Mouse (Mus musculus) ovary, postnatal 14 days (tissue): ENCODE measurements around the gene Iqck.
A peak's percentile ranks its signal among the peaks of the same experiment; 100 is the strongest.

Source experiments
- DNase-seq: peaks from one replicate; pipeline ENCODE4 v3.0.0; 2022; ENCODE audit warnings: low spot score

Gene Iqck

DNA sequence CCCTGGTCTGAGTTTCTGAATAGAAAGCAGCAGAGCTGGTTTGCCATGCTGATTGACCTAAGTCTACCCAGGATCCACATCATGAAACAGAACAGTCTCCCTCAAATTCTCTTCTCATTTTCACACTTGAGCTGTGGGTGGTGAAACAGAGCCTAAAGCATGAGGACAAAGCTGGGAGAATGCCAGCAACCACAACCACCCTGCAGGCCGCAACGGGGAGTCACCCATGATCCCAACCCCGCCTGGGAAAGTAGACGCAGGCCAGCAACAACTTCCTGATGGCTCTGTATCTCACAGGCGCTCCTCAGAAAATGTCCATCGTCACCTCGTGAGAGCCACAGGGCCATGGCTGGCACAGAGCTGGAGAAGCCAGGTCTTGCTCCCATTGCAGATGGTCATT lies 4.0 kb upstream of the Iqck start:
- DNase-seq, result no peak

DNA sequence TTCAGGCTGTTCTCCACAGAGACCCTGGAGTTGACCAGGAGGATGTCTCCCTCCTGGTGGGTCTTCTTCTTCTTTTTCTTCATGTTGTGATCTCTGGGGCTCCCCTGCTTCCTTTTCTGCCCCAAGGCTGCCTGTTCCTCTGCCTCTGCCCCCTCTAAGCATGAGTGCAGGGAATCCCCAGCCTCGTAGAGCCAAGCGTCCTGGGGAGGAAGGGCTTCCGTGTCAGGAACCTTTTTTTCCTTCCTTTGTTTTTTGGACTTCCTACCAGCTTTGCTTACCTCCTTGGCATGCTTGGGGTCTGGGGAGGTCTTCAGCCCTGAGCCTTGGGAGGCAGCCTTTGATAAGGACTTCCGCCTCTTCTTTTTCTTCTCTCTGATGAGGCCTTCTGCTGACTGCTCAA lies 2.9 kb upstream of the Iqck start:
- no peak for DNase-seq

DNA sequence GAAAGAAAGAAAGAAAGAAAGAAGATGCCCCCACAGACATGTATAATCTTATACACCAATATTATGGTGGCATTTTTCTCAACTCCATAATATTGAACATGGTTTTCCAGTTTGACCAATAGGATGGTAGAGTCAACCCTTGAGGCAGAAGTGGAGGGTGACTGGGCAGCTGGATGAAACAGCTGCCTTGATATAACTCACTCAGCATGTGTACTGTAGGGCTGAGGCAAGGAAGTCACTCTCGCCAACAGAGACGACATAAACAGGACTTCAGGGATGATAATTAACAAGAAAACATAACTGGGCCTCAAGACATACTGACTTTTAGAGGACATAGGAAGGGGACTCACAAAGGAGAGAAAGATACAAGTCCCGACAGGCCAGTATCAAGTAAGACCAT lies 946 bp upstream of the Iqck start:
- DNase-seq, result no peak

DNA sequence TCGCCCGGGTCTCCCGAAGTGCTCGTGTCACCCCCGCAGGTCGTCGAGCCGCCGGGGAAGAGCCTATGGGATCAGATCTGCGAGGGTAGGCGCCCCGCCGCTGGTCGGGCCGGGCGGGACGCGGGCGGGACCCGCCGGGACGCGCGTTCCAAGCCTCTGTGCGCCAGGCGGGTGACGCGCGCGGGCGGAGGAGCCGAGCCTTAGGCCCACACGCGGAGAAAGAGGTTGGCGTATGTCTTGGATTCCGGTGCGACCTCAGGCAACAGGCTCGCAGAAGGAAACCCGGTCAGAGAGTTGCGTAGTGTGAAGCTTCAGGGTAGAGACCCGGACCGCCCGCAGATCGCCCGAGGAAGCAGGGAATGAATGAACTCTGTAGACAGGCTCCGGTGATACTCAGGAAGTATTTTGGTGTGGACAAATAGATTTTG lies 339 bp downstream of the Iqck start, which contains the start of gene Knop1:
Knop1 (minus strand) TSS at position 378 of the 428 bp plus-strand sequence.
- DNase-seq, result no peak

DNA sequence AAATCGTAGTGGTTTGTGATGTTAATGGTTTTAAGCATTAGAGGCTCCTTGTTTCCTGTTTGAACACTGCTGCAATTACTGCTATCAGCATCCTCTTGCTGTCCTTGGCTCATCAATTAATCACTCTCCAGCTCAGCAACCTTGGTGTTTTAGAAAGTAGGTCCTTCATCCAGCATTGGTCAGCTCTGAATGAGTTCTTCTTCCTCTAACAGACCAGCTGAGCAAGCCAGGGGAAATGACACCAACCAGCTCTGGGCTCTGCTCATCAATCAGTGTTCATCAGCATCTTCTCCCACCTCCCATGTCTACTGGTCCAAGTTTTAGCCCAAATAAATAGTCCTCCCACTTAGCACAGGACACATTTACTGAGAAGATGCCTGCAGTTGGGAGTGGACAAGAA lies 3.1 kb downstream of the Iqck start:
- DNase-seq, result no peak

DNA sequence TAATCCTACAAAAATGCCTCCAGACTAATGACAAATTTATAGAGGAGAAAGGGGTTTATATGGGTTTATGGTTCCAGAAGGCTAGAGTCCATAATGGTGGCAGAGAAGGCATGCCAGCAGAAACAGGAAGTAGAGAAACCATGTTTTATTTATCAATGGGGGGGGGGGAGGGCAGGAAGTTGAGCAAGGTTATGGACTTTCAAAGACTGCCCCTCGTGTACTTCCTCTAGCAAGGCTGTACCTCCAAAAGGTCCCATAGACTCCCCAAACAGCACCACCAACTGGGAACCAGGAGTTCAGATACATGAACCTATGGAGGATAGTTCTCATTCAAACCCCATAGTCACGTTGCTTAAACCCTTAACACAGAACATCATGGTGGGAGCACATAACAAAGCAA lies 9.8 kb downstream of the Iqck start:
- no peak for DNase-seq

DNA sequence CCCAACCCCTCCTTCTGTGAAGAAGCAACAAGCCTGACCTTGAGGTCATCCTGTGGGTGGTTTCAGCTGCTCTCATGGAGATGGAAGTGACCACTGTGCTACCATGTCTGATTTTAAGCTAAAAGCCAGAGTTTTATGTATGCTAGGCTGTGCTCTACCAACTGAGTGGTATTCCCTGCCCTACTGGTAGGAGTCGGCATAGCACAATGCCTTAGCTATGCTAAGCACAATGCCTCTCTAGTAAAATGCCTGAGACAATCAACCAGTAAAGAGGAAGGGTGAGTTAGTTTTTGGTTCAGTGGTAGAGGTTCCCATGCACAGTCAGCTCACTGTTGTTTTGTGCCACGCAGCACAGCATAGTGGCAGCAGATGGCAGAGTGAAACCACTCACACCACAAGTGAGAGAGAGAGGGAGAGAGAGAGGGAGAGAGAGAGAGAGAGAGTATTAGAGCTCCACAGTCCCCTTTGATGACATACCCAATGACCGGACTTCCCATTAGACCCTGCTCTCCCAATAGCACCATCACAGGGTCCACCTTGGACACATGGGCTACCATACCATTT lies 24.0 kb downstream of the Iqck start:
- no peak for DNase-seq

DNA sequence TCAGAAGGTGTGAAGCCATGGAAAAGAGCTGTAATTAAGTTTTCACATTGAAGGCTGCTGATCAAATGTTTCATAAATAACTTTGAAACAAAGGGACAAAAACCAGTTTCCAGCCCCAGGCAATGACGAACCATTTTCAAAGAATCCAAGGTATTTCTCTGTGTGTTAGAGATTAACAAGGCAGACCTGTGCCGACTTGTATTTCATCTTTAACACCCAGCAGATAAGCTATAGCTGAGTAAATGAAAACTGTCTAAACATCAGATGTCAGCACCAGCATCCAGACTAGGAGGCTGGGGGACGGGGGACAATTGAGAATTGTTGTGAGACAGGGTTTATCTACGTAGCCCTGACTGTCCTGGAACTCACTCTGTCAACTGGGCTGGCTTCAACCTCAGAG lies 28.4 kb downstream of the Iqck start:
- DNase-seq, result no peak

DNA sequence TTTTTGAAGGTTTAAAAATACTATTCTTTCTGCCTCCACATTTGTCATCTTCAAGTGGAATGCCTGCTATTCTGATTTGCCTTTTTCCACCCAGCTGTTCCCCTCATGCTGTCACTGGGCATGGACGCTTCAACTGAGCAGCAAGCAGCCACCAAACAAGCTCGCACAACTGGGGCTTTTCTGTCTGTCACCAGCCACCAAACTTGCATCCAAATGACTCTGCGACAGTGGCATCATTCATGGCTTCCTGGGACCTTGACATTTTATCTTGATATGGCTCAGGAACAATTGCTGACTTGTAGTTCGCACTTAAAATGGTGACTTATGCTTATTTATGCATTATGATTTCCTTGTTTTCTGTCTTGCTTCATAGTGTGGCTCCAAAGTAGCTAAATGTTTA lies 29.4 kb downstream of the Iqck start:
- DNase-seq, result no peak

DNA sequence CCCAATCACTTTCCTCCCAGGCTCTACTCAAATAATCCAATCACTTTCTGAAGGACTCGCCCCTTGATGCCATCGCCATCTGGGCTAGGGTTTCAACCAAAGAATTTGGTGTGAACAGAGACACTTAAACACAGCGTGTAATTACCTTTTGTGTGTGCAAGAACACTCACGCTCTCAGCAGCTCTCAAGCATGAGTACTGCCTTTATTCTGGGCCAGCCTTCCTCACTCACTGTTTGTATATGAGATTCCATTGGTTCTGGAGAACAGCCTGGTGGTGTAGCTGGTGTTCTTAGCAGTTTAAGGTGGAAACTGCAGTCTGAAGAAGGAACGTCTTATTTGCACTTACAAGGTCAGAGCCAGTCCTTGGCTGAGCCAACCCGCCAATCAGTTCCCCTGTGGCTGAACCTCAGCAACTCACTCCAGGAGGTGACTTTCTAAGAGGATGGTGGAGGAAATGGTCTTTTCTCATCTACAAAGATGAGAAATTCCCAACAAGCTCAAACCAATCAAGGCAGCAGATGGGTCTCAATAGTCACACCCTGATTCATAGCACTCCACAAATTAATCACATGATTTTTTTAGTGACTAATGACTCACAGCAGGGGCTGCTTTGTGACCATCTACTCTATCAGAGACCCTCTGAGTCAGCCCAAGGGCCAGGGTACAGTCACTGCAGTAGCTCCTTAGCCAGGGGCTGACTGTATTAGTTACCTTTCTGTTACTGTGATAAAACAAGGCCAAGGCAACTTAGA lies 31.9 kb downstream of the Iqck start:
- no peak for DNase-seq

DNA sequence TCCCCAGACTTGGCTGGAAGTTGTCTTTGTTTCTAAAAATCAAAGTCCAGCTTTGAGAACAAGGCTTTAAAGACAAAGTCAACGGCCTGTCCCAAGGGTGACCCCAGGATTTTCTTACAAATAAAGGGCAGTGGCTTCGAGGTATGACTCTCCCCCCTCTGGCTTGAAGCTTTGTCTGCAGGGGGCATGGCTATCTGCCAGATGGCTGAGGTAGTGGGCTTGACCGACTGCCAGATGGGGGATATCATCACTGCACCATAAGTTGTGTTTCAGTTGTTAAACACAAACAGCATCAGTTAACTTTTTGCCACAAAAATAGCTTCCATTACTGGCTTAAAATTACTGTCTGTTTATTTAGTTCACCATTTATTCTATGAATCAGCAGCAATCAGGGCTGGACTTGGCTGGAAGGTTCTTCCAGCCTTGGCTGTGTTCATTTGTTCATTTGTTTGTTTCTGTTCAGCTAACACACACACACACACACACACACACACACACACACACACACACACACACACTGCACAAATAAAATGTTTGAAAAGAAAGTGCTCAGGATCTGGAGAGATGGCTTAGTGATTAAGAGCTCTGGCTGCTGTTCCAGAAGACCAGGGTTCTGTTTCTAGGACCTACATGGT lies 33.6 kb downstream of the Iqck start:
- DNase-seq, result peak; percentile 27

DNA sequence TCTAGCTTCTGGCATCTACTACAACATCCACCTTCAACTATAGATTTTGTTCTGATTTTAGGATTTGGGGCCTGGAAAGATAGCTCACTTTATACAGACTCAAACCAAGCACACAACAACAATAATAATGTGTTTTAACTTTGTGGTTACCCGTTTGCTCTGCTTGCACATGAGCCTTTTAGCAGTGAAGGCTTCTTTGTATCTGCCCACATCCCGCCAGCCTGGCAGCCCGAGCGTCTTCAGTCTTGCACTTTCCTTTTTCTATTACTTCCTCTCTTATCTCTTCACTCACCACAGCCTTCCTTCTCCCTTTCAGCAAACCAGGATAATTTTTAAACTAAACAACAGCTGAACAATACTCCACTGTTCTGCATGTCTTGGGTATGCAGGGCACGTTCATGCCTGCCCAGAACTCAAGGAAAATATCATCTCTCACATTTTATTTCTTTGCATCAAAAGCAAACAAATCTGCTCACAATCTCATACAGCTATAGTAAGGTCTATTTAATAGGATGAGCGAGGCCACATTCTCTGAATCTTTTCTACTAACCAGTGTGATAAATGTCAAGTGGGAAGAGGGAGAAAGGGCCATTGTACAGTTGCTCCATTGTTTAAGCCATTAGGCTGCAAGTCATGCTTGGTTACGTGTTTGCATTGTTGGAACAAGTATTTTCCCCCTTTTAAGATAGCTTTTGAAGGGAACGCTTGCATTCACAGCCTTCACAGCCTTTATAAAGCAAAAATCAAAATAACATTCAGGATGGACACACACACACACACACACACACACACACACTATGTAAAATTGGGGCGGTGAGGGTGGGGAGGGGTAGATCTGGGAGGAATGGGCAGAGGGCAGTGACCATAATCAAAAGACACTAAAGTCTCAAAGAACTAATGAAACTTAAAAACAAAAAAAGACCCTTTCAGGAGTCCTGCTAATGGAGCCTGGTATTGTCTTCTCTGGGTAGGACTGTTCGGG lies 40.2 kb downstream of the Iqck start:
- DNase-seq, result no peak

DNA sequence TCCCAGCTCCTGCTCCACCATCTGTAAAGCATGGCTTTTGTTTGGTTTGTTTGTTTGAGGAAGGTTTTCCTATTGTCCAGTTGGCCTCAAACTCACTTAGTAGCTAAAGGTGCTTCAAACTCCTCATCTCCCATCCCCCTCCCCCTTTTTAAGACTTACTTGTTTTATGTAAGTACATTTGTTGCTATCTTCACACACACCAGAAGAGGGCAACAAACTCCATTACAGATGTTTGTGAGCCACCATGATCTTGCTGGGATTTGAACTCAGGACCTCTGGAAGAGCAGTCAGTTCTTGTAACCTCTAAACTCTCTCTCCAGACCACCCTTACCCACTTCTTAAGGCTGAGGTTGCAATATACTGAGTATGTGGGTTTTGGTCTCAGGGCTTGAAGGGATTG lies 42.5 kb downstream of the Iqck start:
- no peak for DNase-seq

DNA sequence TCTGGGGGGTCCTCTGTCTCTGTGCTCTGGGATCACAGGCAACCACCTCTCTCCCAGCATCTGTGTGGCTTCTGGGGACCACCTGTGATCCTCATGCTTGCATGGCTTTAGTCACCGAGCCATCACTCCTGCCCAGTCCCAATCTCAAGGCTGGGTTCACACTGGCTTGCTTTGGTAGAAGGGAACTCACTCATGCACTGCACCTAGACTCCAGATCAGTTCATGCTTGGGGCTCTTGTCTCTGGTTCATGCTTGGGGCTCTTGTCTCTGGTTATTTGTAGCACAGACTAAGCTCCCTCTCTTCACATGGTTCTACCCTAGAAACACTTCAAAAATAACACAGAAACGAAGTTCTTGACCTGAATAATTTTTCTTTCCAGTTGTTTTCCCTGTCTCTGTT lies 44.5 kb downstream of the Iqck start:
- DNase-seq, result no peak

DNA sequence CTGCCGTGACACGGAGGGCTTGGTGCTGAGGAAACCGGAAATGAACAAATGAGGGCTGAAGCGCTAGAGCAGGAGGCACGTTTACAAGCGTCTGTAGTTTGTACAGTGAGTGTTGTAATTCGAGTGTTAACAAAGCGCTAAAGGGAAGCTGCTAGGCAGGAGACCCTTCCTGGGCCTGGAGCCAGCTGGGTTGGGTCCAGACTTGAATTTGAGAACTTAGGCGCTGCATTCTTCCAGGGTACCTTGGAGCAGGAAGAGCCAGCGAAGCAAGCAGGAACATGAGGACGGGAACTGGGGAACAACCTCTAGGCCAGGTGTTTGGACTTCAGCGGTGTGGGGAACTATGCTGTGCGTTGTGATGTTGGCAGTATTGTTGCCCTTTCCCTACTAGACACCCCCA lies 47.4 kb downstream of the Iqck start:
- DNase-seq, result peak; percentile 44

DNA sequence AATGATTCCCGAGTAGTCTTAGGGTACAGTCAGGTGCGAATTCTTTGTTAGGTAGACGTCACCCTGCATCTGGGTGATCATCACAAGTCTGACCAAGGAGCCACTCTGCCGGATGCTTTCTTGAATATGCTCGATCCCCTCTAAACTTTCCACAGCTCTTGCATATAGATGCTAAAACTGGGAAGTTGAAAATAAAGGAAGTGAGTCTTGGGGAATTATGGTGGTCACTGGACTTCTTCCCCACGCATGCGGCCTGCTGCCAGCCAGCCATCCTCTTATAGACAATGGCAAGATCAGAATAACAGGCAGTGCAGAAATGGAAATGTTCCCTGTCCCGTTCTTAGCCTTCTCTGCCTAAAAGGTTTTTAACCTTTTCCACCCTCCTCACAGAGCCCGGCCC lies 48.3 kb downstream of the Iqck start:
- no peak for DNase-seq

DNA sequence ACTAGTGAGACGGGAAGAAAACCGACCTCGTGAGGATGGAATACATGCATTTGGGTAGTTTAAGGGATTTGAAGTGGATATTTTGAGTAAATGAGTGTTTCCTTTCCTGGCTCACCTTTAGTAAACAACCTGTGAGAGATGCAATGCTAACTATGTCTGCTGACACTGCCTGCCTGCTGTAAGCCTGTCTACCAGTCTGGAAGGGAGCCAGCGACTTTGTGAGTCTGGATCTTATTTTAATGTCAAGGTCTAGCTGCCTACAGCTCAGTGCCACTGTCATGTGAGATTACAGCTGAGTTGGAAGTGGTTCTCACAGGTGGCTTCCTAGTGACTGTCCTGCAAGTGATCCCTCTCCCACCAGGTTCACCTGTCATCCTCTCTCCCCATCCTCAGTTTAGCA lies 49.0 kb downstream of the Iqck start:
- no peak for DNase-seq

DNA sequence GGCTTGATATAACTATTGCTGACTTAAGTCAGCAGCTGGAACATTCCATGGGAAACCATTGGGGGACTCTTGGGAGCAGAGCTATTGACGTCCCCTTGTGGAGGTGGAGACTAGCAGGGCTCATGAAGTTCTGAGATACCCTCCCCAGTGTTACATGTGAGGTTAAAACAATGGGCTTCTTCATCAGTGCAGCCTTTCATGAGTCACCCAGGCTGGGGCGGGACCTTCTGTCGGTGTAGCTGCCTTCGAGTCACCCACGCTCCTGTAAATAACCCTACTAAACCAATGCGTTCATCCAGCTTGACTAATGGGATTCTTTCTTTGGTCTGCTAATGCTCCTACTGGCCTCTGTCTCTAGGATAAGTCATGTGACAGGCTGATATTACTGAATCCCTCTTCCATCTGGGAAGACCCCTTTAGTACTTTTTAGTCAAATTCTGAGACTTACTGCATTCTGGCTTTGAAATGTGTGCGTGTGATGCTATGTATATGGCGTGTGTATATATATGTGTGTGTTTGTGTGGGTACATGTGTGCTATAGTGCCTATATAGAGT lies 53.5 kb downstream of the Iqck start:
- no peak for DNase-seq

DNA sequence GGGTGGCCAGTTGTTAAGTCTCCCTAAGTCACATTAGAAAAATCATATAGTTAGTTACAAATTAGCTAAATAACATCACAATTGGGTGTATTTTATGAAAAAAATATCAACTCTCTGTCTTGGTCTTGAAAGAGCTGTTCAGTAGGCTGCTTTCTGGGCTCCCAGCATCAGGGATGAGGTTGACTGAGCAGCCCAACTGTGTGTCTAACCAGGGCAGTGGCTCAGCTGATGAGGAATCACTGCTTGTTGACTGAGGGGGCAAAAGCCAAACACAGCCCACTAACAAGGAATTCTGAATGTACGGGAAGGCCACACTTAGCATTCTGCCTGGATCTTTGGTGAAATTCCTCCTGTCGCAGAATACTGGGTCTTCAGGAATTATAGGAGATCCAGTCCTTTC lies 54.9 kb downstream of the Iqck start:
- DNase-seq, result no peak

DNA sequence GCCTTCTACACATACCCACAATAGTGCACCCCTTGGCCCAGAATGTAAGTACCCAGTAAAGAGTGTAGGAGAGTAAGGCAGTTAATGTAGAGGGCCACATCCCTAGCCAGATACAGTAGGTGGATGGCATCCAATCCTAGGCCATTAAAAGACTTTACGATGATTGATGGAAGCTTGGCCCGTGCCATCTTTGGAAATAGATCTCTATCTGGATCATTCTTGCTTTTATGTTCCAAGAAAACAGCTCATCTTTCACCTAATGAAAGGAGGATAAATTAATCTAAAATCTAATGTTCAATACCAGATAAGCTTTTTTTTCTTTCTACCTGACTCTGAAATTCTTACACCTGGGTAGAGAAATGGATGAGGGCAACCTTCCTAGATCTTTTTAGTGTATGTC lies 55.6 kb downstream of the Iqck start:
- no peak for DNase-seq

DNA sequence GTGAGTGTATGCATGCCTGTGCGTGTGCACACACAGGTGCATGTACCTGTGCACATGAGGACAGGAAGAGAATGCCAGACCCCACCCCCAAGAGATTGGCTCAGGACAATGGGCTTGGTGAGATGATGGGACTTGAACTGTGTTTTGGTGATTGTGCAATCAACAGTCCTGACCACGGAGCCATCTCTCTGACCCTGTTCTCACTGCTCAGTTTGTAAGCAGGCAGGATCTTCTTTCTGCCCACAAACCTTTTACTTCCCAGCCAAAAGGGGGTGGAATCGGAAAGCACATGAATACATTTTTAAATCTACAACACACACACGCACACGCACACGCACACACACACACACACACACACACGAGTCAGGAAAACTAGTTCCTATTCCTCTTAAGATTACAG lies 56.0 kb downstream of the Iqck start:
- DNase-seq, result no peak

DNA sequence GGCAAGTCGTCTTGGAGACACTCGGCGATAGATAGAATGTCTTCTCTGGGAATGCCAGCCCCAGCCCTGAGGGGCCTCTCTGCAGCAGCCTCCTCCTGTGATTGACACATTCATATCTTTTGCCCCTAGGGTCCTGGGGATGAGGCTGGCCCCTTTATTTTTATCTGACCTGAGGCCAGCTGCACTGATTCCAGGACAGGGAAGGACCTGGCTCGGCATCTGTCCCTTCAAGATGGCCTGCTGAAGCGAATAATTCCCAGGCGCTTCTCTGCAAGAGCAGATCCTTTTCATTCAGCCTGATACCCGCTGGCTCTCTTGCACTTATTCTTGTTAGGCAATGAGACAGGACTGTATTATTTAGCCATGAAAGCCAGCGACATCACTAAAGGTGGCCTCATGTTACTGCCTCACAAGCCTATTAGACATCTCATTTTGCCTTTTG lies 56.5 kb downstream of the Iqck start:
- no peak for DNase-seq
